Comparison of ENCODE assay signal across 10 mouse cellular contexts in genomic region chr16:49951288-49951691, GRCm38 (mm10).
A peak's percentile ranks its signal among the peaks of the same experiment; 100 is the strongest.
DNase-seq lines count a peak whose midpoint lies in the region; ATAC-seq and TF ChIP-seq lines count a peak whose summit lies in the region.
"Had no signal": no experiment of that assay in that cellular context is flagged by ENCODE, and none has a peak within 500 bp of the region (broad histone marks: within the 10 kb centered on the region; RNA-seq: fewer than 3 reads in every experiment).

No protein-coding gene starts in this region.

- H3K36me3 ChIP-seq in hindbrain, postnatal 0 days (ENCODE audit: insufficient read depth, low read length), result no peaks in the 10 kb centered on the region
- no peaks in the 10 kb centered on the region for H3K36me3 ChIP-seq in hindbrain, embryonic 13.5 days
- no peaks in the 10 kb centered on the region for H3K36me3 ChIP-seq in heart, embryonic 14.5 days (ENCODE audit: control insufficient read depth, insufficient read depth, low read length)
- H3K36me3 ChIP-seq: neural tube, embryonic 12.5 days had no signal

- DNase-seq in adrenal gland, postnatal 10 days, result peak; percentile 32
- no peak for DNase-seq in adrenal gland, adult 8-10 months
- peak; percentile 64 for DNase-seq in hindbrain, postnatal 0 days (ENCODE audit: low spot score)
- DNase-seq in lung, postnatal 10 days, result peak; percentile 74
- no peak for DNase-seq in embryo, embryonic 10.5 days (ENCODE audit: low spot score)

- WGBS in hindbrain, postnatal 0 days, result 60% methylated on average over 2 of the region's 2 CpGs
- 85% methylated on average over 2 of the region's 2 CpGs for WGBS in hindbrain, embryonic 13.5 days
- 63% methylated on average over 2 of the region's 2 CpGs for WGBS in heart, embryonic 14.5 days

- H3K4me1 ChIP-seq in hindbrain, postnatal 0 days (ENCODE audit: insufficient read depth, low read length), result no peaks in the 10 kb centered on the region; the same call in 1 of the 2 replicates
- peaks cover 9% of the 10 kb centered on the region; the same call in 1 of the 2 replicates for H3K4me1 ChIP-seq in hindbrain, embryonic 13.5 days (replicated peaks)
- no peaks in the 10 kb centered on the region; a peak in 1 of 4 replicates for H3K4me1 ChIP-seq in heart, embryonic 14.5 days (ENCODE audit: control insufficient read depth in 2 of 2, insufficient read depth in 2 of 2, low read length in 2 of 2)

- no peaks in the 10 kb centered on the region for H3K9me3 ChIP-seq in hindbrain, postnatal 0 days (ENCODE audit: low read length)
- no peaks in the 10 kb centered on the region for H3K9me3 ChIP-seq in hindbrain, embryonic 13.5 days
- H3K9me3 ChIP-seq in heart, embryonic 14.5 days (ENCODE audit: control insufficient read depth, low read length), result no peaks in the 10 kb centered on the region
- H3K9me3 ChIP-seq: neural tube, embryonic 12.5 days had no signal

- no peak overlapping the region for H3K4me2 ChIP-seq in hindbrain, postnatal 0 days (ENCODE audit: low read depth, low read length)
- H3K4me2 ChIP-seq in hindbrain, embryonic 13.5 days, result no peak overlapping the region
- no peak overlapping the region for H3K4me2 ChIP-seq in heart, embryonic 14.5 days (ENCODE audit: low read length)
- H3K4me2 ChIP-seq: neural tube, embryonic 12.5 days had no signal

- no peak overlapping the region for H3K4me3 ChIP-seq in hindbrain, postnatal 0 days (ENCODE audit: low read length)
- H3K4me3 ChIP-seq in hindbrain, embryonic 13.5 days, result no peak overlapping the region
- H3K4me3 ChIP-seq in heart, embryonic 14.5 days (ENCODE audit: control insufficient read depth in 1 of 2, insufficient read depth in 1 of 2, low read depth in 1 of 2, low read length in 2 of 2), result no peak overlapping the region
- H3K4me3 ChIP-seq: neural tube, embryonic 12.5 days had no signal

- ATAC-seq in hindbrain, postnatal 0 days, result peak; percentile 39; the same call in 1 of the 2 replicates
- no peak for ATAC-seq in hindbrain, embryonic 13.5 days (ENCODE audit: low FRiP score)
- 0 out of 2 replicates have a peak, but pooled peaks have one; percentile 25 for ATAC-seq in heart, embryonic 14.5 days (ENCODE audit: insufficient number of reproducible peaks, insufficient read depth, low FRiP score, low read depth)
- ATAC-seq in megakaryocyte-erythroid progenitor cell, adult 5-6 weeks (replicated peaks; ENCODE audit: low FRiP score, low TSS enrichment, poor library complexity, severe bottlenecking), result no peak

- no peak overlapping the region for H3K9ac ChIP-seq in hindbrain, postnatal 0 days (replicated peaks; ENCODE audit: low read length)
- H3K9ac ChIP-seq in hindbrain, embryonic 13.5 days, result no peak overlapping the region
- H3K9ac ChIP-seq in heart, embryonic 14.5 days (ENCODE audit: low read length), result no peak overlapping the region
- H3K9ac ChIP-seq: liver, embryonic 14.5 days; neural tube, embryonic 12.5 days had no signal

- TF ChIP-seq CTCF in hindbrain, postnatal 0 days (IDR thresholded peaks at IDR 0.05; ENCODE audit: low read depth), result no peak

- H3K27ac ChIP-seq in hindbrain, postnatal 0 days, result no peak overlapping the region
- no peak overlapping the region; the same call in 1 of the 2 replicates for H3K27ac ChIP-seq in hindbrain, embryonic 13.5 days
- H3K27ac ChIP-seq in heart, embryonic 14.5 days (replicated peaks in 1 of 2; ENCODE audit: control insufficient read depth in 1 of 2, insufficient read depth in 1 of 2, low read depth in 2 of 2, low read length in 2 of 2), result peak overlapping the region in 1 of 2 experiments; percentile 39; a peak in 1 of 4 replicates
- H3K27ac ChIP-seq: liver, embryonic 14.5 days; neural tube, embryonic 12.5 days had no signal

- H3K27me3 ChIP-seq in hindbrain, postnatal 0 days (ENCODE audit: insufficient read depth, low read length), result no peaks in the 10 kb centered on the region
- no peaks in the 10 kb centered on the region for H3K27me3 ChIP-seq in hindbrain, embryonic 13.5 days
- H3K27me3 ChIP-seq in heart, embryonic 14.5 days (ENCODE audit: control insufficient read depth, insufficient read depth, low read length), result no peaks in the 10 kb centered on the region
- H3K27me3 ChIP-seq: neural tube, embryonic 12.5 days had no signal

Comparison
In these comparisons a context has a peak if more than half of its experiments do, and no peak if none do; other contexts are left out.
1. DNase-seq: peak in adrenal gland, postnatal 10 days (single experiment), hindbrain, postnatal 0 days (single experiment) and lung, postnatal 10 days (single experiment); none in adrenal gland, adult 8-10 months (single experiment) and embryo, embryonic 10.5 days (single experiment).
2. ATAC-seq: peak in hindbrain, postnatal 0 days (single experiment) and heart, embryonic 14.5 days (single experiment); none in hindbrain, embryonic 13.5 days (single experiment) and megakaryocyte-erythroid progenitor cell, adult 5-6 weeks (single experiment).